Mouse (Mus musculus): ENCODE measurements around the gene Pmfbp1. TPM values are rescaled to one million over a fixed set of nuclear protein-coding genes. Genes with fewer than 3 reads are reported as not detected.
A peak's percentile ranks its signal among the peaks of the same experiment; 100 is the strongest.

The Pmfbp1 gene
- total RNA-seq, 1 experiment: not detected

GRCm38 (mm10) chr8:109551663-109552062 lies 57.8 kb downstream of the Pmfbp1 start:
- no peak overlapping the region for H3K9ac ChIP-seq (ENCODE audit: insufficient read depth, low read depth, low read length, poor library complexity, severe bottlenecking)
- H3K4me3 ChIP-seq (ENCODE audit: insufficient read depth in 1 of 2, low read depth in 1 of 2, low read length in 2 of 2, poor library complexity in 1 of 2, severe bottlenecking in 1 of 2): no peak overlapping the region
- no peaks in the 10 kb centered on the region for H3K9me3 ChIP-seq (ENCODE audit: control insufficient read depth, insufficient read depth, low read depth, low read length)
- peak; percentile 45 for DNase-seq (ENCODE audit: low read depth, low spot score)
- no peaks in the 10 kb centered on the region for H3K4me1 ChIP-seq (ENCODE audit: control insufficient read depth in 2 of 2, insufficient read depth in 2 of 2, low read length in 2 of 2, poor library complexity in 1 of 2)
- H3K27ac ChIP-seq (ENCODE audit: insufficient read depth, low read depth, low read length, poor library complexity, severe bottlenecking): no peak overlapping the region
- in situ Hi-C loops (cut with MboI; ENCODE audit: low sequenced_read_pairs in 2 of 2, unreplicated experiment in 2 of 2): no loop called here
- TF ChIP-seq ZC3H11A (IDR thresholded peaks at IDR 0.05; ENCODE audit: borderline replicate concordance, low read depth, low read length) (no peak), HCFC1 (IDR thresholded peaks at IDR 0.05; ENCODE audit: borderline replicate concordance, insufficient read depth, low read length) (no peak), CHD2 (IDR thresholded peaks at IDR 0.05; ENCODE audit: low read depth, low read length) (no peak), MAFK (IDR thresholded peaks at IDR 0.05; ENCODE audit: insufficient read depth, low read depth, low read length) (no peak), ZNF384 (IDR thresholded peaks at IDR 0.05; ENCODE audit: low read depth, low read length) (no peak)
- peaks cover 84% of the 10 kb centered on the region for H3K36me3 ChIP-seq (ENCODE audit: control insufficient read depth, insufficient read depth, low read length, poor library complexity, severe bottlenecking)

GRCm38 (mm10) chr8:109563881-109564280 lies 70.1 kb downstream of the Pmfbp1 start:
- TF ChIP-seq MAFK (IDR thresholded peaks at IDR 0.05; ENCODE audit: insufficient read depth, low read depth, low read length) (no peak), HCFC1 (IDR thresholded peaks at IDR 0.05; ENCODE audit: borderline replicate concordance, insufficient read depth, low read length) (no peak), ZNF384 (IDR thresholded peaks at IDR 0.05; ENCODE audit: low read depth, low read length) (no peak), CHD2 (IDR thresholded peaks at IDR 0.05; ENCODE audit: low read depth, low read length) (no peak), ZC3H11A (IDR thresholded peaks at IDR 0.05; ENCODE audit: borderline replicate concordance, low read depth, low read length) (no peak)
- in situ Hi-C loops (cut with MboI; ENCODE audit: low sequenced_read_pairs in 2 of 2, unreplicated experiment in 2 of 2): no loop called here
- no peak overlapping the region for H3K4me3 ChIP-seq (ENCODE audit: insufficient read depth in 1 of 2, low read depth in 1 of 2, low read length in 2 of 2, poor library complexity in 1 of 2, severe bottlenecking in 1 of 2)
- H3K9me3 ChIP-seq (ENCODE audit: control insufficient read depth, insufficient read depth, low read depth, low read length): no peaks in the 10 kb centered on the region
- H3K27ac ChIP-seq (ENCODE audit: insufficient read depth, low read depth, low read length, poor library complexity, severe bottlenecking): no peak overlapping the region
- no peak overlapping the region for H3K9ac ChIP-seq (ENCODE audit: insufficient read depth, low read depth, low read length, poor library complexity, severe bottlenecking)
- peaks cover 34% of the 10 kb centered on the region for H3K36me3 ChIP-seq (ENCODE audit: control insufficient read depth, insufficient read depth, low read length, poor library complexity, severe bottlenecking)
- no peak for DNase-seq (ENCODE audit: low read depth, low spot score)
- H3K4me1 ChIP-seq (ENCODE audit: control insufficient read depth in 2 of 2, insufficient read depth in 2 of 2, low read length in 2 of 2, poor library complexity in 1 of 2): peaks cover 1 to 2% of the 10 kb centered on the region in 2 experiments; a peak in 2 of 4 replicates

GRCm38 (mm10) chr8:109564766-109565165 lies 70.9 kb downstream of the Pmfbp1 start:
- no peaks in the 10 kb centered on the region for H3K9me3 ChIP-seq (ENCODE audit: control insufficient read depth, insufficient read depth, low read depth, low read length)
- peak overlapping the region; percentile 90 to 96 for H3K4me3 ChIP-seq (ENCODE audit: insufficient read depth in 1 of 2, low read depth in 1 of 2, low read length in 2 of 2, poor library complexity in 1 of 2, severe bottlenecking in 1 of 2)
- in situ Hi-C loops (cut with MboI; ENCODE audit: low sequenced_read_pairs in 2 of 2, unreplicated experiment in 2 of 2): no loop called here
- peak overlapping the region; percentile 99 for H3K9ac ChIP-seq (ENCODE audit: insufficient read depth, low read depth, low read length, poor library complexity, severe bottlenecking)
- no peak overlapping the region for H3K27ac ChIP-seq (ENCODE audit: insufficient read depth, low read depth, low read length, poor library complexity, severe bottlenecking)
- DNase-seq (ENCODE audit: low read depth, low spot score): no peak
- H3K36me3 ChIP-seq (ENCODE audit: control insufficient read depth, insufficient read depth, low read length, poor library complexity, severe bottlenecking): peaks cover 25% of the 10 kb centered on the region
- H3K4me1 ChIP-seq (ENCODE audit: control insufficient read depth in 2 of 2, insufficient read depth in 2 of 2, low read length in 2 of 2, poor library complexity in 1 of 2): peaks cover 1 to 2% of the 10 kb centered on the region in 2 experiments; a peak in 2 of 4 replicates
- TF ChIP-seq HCFC1 (IDR thresholded peaks at IDR 0.05; ENCODE audit: borderline replicate concordance, insufficient read depth, low read length) (no peak), ZC3H11A (IDR thresholded peaks at IDR 0.05; ENCODE audit: borderline replicate concordance, low read depth, low read length) (no peak), ZNF384 (IDR thresholded peaks at IDR 0.05; ENCODE audit: low read depth, low read length) (no peak), MAFK (IDR thresholded peaks at IDR 0.05; ENCODE audit: insufficient read depth, low read depth, low read length) (no peak), CHD2 (IDR thresholded peaks at IDR 0.05; ENCODE audit: low read depth, low read length) (no peak)

GRCm38 (mm10) chr8:109565498-109566333 lies 71.9 kb downstream of the Pmfbp1 start, which contains the start of the genes Dhx38 and Txnl4b:
Dhx38 (minus strand) TSS chr8:109565861.
Txnl4b (plus strand) TSS chr8:109565892.
- peak within 1 kb of the TSS; percentile 88 for H3K27ac ChIP-seq (ENCODE audit: insufficient read depth, low read depth, low read length, poor library complexity, severe bottlenecking)
- in situ Hi-C loops (cut with MboI; ENCODE audit: low sequenced_read_pairs in 2 of 2, unreplicated experiment in 2 of 2): no loop called here
- DNase-seq (ENCODE audit: low read depth, low spot score): peak; percentile 98
- peaks cover 16% of the 10 kb centered on the region for H3K36me3 ChIP-seq (ENCODE audit: control insufficient read depth, insufficient read depth, low read length, poor library complexity, severe bottlenecking)
- H3K4me1 ChIP-seq (ENCODE audit: control insufficient read depth in 2 of 2, insufficient read depth in 2 of 2, low read length in 2 of 2, poor library complexity in 1 of 2): peaks cover 1 to 2% of the 10 kb centered on the region in 2 experiments; a peak in 2 of 4 replicates
- no peaks in the 10 kb centered on the region for H3K9me3 ChIP-seq (ENCODE audit: control insufficient read depth, insufficient read depth, low read depth, low read length)
- peak within 1 kb of the TSS; percentile 90 to 96 for H3K4me3 ChIP-seq (ENCODE audit: insufficient read depth in 1 of 2, low read depth in 1 of 2, low read length in 2 of 2, poor library complexity in 1 of 2, severe bottlenecking in 1 of 2)
- H3K9ac ChIP-seq (ENCODE audit: insufficient read depth, low read depth, low read length, poor library complexity, severe bottlenecking): peak within 1 kb of the TSS; percentile 99
- TF ChIP-seq ZC3H11A (IDR thresholded peaks at IDR 0.05; ENCODE audit: borderline replicate concordance, low read depth, low read length): no peak
- TF ChIP-seq MAFK (IDR thresholded peaks at IDR 0.05; ENCODE audit: insufficient read depth, low read depth, low read length): 0 out of 2 replicates have a peak, but pooled peaks have one; percentile 56
- peak; percentile 100 for TF ChIP-seq ZNF384 (IDR thresholded peaks at IDR 0.05; ENCODE audit: low read depth, low read length)
- TF ChIP-seq HCFC1 (IDR thresholded peaks at IDR 0.05; ENCODE audit: borderline replicate concordance, insufficient read depth, low read length): peak; percentile 93

Measured in ES-E14 (cell line).